Mouse (Mus musculus): Measurements from ENCODE around the gene Alk.

The Alk gene

DNA sequence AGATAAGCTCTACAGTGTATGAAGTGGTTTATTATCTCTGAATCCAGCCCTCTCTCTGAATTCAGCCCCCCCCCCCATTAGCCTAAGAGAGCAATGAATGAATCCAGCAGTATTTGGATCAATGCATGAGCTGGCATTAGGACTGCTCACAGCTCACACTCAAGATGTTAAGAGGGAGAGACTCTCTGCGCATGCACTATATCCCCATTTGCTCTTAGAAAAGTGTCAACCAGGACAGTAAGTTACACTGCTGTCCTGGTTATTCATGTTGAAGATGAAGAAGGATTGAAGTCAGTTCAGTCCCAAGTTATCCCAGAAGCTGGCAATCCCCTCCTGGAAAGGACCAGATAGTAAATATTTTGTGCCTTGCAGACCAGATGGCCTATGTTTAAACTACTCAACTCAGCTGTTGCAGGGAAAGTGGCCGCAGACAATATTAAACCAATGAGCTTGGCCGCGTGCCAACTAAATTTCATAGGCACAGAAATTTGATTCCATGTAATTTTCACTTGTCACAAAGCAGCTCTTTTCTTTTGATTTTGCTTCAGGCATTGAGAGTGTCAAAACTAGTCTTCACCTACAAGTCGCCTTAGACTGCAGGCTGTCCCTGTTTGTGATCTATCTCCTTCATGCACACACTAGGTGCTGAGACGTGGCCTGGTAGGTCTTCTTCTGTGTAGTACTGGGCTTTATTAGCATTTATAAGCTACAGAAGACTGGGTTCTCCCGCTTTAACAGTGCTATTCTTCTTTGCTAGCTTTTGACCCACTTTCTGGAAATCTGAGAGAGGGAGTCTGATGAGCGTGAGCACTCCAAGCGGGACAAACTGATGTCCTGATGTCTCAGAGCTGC, 339.0 kb downstream of the Alk start:
- no peak for DNase-seq (ENCODE audit: low spot score)

DNA sequence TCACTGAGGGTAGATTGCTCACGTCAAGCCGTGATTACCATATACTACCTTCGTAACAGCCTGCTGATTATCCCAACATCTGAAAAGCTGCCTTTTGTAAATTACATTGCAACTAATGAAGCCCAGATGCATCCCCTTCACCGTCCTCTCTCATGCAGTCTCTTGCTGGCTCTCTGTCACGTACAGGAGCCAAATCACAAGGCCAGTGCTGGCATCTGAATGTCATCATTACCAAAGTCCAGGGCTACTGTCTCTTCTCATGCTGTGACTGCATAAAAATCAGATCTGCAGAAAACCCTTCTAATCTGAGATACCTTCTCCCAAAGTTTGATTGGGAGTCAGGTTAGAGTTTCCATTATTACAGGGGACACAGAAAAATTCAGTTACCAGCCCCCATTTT, 351.0 kb downstream of the Alk start:
- no peak for DNase-seq (ENCODE audit: low spot score)

DNA sequence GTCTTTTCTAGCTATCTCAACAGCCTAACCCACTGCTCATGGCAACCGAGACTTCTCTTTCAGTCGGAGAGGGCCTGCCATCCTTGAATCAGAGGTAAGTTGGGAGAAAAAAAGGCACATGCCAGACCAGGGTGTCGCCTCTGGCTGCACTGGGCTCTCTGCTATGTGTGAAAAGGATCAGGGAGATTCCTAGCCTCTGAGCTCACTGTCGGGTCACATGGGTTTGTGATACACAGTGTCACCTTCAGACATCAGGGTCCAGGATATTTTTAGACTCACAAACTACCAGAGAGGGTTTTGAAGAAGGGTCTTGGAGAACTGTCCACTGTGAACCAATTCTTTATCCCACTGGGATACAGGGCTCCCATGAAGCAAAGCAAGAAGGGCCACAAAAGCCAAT, 352.9 kb downstream of the Alk start:
- no peak for DNase-seq (ENCODE audit: low spot score)

DNA sequence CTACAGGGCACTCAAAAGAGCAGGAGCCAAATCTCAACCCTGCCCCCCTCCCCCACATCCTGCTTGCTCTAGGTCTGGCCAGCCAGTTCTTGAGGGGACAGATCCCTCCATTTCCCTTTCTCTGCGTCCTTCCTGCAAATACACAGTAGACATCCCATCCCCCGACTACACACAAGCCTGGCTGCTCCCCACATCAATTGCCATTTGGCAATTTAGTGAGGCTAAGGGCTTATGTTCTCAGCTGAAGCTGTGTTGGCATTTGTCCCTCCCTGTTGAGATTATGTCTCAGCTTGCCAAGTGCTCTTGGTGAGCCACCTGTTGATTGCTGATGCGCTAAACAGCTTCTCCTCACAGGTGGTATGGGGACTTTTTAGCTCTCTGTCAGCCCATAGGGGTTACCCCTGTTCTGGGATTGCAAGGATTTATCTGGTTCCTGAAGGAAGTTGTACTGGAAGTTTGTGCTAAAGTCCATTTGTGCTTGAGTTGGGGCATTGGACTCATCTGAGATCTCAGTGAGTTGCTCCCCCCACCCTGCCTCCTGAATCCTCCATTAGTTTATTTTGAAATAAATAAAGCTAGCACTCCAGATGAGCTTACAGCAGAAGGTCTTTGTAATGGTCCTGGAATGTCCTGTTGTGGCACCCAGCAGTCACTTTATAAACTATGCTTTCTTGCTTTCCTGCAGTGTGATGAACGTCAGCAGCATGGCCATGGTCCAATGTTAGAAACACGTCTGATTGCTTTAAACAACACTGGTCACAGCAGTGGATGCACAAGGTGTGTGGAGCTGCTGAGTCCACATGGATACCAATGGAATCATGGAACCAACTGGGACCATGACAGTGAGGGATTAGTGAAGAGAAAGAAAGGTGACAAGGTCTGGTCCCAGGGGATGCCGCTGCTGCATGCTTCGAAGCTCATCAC, 353.7 kb downstream of the Alk start:
- DNase-seq (ENCODE audit: low spot score) = no peak

DNA sequence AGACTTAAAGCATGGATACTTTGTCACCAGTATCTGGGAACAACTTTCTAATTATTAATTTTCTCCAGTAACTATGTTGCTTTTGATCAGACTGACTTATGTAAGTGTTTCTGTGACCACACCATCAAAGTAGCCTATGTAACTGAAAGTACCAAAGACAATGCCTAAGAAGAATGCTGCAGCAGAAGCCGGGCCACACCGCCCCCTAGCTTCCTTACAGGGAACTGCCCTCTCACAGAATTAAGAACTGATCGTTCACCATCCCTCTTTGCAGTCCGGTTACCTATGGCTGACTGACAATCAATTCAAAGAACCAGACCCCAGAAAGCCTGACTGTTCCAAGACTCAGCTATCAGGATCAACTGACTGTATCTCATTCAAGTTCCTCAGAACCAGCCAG, 362.4 kb downstream of the Alk start:
- DNase-seq (ENCODE audit: low spot score) = peak; percentile 30

DNA sequence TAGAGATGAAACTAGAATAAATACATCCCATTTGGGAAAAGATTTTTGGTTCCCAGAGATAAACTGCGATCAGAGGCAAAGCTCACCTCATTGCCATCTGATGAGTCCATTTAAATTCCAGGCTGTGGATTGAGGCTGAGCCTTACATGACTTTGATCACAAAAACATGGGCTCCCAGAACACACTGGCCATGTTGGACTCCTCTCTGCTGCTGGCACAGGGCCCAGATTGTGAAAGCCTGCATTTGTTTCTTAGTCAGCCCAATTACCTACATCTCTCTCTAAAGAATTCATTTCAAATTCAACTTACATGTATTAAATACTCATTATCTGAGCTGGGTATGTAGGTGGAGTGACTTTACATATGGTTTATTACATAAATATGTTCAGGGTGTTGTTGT, 367.1 kb downstream of the Alk start:
- DNase-seq (ENCODE audit: low spot score) = no peak

DNA sequence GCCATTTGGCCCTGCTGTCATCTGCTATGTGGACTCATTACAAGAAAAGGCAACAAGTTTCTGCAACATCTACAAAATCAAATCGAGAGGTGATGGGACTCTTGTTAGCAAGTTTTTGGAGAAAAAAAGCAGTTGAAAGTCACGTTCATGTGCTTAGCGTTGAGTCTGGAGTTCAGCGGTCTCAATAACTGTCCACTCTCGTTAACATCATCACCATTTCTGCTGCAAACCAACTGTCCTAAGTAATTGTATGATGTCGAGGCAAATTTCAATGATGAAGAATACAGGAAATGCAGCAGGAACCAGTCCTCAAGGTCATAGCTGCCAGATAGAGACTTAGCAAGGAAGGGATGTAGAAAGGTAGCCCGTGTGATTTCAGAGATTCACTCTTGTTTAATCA, 373.5 kb downstream of the Alk start:
- DNase-seq (ENCODE audit: low spot score) = no peak

DNA sequence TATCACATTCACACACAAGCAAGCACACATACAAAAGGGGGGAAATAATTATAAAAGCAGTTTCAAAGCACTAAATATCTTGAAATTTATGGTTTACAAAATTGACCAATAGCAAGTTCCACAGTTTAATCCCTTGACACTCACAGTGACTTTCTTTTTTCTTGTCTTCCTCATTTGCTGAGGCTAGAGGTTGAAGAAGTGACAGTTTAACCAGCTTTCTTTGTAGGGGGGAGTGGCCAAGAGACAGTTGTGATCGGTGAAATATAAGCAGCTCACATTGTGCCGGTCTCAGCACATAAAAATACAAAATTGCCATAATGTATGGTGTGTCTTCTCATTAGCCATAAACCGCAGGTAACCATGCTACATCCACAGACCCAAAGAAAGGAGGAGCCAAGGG, 385.6 kb downstream of the Alk start:
- DNase-seq (ENCODE audit: low spot score) = no peak

DNA sequence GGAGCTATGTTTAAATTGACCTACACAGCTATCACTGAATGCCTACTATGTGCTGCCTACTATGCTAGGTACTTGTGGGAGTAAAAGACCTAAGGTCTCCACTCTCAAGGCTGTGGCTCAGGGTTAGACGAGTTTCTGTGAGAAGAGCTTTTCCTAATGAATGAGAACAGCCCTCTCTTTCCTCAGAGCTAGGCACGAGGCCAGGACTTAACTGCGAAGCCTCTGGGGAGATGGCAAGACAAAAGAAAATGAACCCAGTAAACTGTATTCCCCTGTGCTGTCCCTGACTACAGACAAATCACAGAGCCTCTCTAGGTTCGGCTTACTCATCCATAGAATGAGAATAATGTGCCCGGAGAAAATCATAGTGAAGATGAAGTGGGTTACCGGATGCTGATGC, 406.9 kb downstream of the Alk start:
- DNase-seq (ENCODE audit: low spot score) = no peak

DNA sequence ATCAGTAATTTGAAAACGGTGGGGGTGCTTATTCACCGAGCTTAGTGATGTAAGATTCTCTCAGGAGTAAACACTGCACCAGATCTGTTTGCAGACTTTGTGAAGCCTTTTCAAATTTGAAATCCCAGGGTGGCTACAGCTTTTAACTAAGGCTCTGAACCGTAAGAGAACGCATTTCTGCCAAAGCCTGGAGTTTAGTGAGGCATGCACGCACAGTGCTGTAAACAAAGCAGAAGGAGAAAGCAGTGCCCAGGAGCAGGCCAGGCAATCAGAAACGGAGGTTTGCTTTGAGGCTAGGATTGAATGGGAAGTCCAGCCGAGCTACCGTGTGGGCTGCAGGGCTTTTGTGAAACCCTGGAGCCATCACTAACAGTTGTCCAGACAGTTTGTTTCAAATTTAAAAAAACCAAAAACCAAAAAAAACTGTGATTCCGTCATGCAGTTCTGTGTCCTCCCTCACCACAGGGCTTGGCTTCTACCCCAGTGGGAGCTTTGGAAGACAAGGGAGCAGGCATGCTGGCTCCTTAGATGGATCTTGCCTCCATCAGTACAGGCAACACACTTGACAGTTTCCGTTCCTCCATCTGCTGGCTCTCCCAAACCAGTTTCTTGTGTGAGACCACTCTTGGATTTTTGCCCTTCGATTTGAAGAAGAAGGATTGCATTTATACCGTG, 409.3 kb downstream of the Alk start:
- no peak for DNase-seq (ENCODE audit: low spot score)

DNA sequence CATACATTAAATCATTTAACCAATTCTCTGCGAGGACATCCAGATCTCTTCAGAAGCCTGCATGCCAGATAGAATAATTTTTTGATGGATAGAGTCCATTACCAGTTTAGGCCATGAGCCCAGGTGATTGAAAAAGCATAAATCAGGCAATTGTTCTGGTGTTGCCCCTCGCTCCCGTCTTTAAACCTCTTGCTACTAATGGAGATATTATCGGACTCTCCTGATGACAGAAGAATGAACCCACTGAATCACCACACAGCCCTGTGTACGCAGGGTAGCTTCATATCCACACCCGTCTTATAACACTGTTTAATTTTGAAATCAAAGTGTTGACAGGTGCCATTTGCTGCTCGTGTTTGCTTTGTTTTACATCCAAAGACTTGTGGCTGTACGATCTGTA, 413.9 kb downstream of the Alk start:
- no peak for DNase-seq (ENCODE audit: low spot score)

DNA sequence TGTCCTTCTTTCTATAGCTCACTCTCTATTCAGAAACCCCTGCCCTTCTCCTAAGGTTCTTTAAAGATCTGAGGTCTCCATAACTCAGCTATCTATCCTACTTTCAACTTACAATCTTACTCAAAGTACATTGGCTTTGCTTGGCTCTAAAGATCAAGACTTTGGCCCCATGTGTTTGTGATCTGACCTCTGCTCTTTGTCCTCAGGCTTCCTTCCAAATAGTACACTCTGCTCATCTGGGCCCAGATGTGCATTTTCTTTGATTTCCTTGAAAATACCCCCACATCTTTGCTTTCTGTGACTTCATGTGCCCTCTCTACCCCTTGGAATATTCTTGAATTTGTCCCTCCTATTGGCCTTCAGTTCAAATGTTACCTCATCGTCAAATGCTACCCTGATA, 417.4 kb downstream of the Alk start:
- DNase-seq (ENCODE audit: low spot score) = no peak

DNA sequence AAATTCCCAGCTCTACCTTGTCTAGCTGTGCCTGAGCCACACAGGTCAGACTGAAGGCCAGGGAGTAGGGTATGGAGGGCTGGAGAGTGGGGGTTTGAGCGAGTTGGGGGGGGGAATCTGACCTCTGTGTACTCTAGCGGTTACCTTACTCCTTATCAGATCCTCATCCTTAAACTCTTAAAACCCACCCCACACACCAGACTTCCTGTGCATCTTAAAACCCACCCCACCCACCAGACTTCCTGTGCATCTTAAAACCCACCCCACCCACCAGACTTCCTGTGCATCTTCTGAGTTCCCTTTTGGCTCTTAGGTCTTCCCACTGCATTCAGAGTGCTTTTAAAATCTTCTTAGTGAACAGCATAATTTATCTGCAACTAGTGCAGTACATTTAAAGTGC, 422.0 kb downstream of the Alk start:
- no peak for DNase-seq (ENCODE audit: low spot score)

DNA sequence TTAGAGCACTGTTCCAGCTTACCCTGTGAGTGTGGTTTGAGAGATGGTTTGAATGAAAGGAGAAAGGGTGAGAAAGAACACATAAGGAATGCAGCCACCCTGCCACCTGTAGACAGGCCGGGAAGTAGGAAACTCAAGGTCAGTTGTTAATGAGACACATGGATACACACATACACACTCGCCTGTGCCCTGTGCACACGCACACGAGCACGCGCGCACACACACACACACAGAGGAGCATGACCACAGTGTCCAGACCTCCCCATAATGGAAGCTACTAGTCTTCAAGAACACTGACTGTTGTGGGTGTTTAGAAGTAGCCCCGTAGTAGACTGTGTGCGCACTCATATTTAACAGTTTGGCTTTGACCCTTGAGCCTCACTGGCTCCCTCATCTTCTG, 424.2 kb downstream of the Alk start:
- no peak for DNase-seq (ENCODE audit: low spot score)

DNA sequence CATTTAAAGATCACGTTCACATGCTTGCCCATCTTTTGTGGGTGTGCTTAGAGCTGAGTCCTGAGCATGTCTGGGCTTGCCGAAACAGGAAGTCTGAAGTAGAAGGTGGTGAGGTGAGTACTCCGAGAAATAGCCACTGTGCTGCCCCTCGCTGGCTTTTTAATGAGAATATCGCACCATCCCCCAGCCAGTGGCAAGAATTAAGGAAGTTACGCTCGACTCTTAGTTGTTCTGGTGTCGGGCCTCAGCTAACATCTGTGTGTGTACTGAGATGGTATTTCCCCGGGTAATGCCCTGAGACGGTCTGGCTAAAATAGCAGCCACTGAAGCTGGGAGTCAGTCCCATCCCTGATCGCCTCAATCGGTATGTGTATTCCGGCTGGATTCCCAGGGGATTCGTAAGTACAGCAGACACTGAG, 424.7 kb downstream of the Alk start:
- no peak for DNase-seq (ENCODE audit: low spot score)

DNA sequence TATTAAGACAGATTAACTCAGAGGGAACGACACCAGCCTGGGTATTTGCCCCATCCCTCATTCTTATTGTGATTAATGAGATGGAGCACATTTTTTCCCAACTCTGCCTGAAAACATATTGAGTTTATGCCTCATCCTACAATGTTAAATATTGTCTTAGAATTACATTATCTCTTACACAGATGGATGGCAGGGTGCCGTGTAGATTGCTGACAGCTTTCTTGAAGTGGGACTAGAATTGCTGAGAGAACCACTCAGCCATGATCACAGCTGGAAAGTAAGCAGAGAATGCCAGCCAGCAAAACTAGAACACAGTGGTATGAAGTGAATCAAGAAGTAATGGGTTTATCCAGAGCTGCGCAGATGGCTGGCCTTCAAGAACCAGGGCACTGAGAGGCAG, 430.6 kb downstream of the Alk start:
- DNase-seq (ENCODE audit: low spot score) = no peak

DNA sequence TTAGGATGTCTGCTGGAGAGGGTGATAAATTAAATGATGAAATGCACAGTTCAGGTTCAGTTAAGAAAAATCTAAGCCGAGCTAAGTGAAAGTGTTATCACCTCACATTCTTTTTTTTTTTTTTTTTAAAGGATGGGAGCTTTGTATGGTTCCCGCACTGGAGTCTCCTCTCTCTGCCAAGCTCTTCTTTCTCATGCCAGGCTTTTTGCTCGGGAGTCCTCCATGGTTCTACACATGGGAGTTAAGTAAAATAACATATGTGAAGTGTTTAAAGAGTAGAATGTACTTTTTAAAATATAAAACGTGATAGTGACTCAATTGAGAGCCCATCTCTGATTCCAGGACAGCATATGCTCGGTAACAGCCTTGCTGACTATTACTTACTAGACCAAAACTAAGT, 436.3 kb downstream of the Alk start:
- DNase-seq (ENCODE audit: low spot score) = no peak

DNA sequence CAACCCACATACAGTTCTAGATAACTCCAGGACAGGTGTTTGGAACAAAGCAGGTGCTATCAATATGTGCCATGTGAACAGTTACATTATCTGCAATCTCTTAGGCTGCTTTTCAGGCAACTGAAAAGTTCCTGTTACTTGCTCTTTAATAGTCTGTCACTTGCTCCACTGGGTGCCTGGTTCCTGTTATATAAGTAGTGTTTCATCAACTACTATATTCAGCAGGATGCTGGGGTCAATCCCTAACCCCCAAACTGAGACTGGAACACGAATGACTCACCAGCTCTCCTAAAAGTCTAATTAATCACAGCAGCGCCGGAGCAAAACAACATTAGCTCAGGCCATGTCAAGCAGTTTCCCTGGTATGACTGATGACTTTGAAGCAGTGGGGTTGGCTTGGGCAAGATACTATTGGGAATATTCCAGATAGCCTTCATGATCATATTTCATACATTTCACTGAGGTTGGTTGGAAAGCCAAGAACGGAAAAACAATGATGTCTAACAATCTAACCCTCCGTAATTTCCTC, 445.5 kb downstream of the Alk start:
- no peak for DNase-seq (ENCODE audit: low spot score)

DNA sequence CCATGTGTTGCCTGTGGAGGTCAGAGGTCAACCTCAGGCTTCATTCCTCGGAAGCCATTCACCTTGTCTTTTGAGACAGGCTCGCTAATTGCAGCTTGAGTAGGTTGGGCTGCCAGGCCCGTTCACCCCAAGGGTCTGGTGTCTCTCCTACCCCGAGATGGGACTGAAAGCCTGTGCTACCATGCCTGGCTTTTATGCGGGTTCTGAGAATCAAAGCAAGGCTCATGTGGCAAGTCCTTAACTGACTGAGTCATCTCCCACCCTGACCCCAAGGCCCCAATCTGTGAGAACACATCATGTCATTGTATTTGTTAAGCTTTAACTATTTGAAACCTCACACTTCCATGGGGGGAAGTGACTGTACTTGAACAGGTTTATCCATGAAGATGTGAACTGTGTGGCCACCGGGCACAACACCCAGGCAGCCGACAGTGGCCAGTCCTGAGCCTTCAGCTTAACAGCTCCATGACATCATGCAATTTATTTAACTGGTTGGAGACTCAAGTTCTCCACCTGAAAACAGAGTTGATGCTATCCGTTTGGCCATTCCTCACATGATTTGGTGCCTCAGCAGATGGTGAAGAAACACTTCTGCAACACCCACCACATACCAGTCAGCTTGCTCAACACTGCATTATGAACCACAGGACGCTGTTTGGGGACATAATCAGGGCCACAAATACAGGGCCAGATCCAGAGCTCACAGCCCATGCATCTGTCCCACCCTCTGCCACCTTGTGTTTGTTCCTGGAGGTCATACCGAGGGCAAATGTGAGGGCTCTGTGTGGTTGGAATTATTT, 446.4 kb downstream of the Alk start:
- no peak for DNase-seq (ENCODE audit: low spot score)

DNA sequence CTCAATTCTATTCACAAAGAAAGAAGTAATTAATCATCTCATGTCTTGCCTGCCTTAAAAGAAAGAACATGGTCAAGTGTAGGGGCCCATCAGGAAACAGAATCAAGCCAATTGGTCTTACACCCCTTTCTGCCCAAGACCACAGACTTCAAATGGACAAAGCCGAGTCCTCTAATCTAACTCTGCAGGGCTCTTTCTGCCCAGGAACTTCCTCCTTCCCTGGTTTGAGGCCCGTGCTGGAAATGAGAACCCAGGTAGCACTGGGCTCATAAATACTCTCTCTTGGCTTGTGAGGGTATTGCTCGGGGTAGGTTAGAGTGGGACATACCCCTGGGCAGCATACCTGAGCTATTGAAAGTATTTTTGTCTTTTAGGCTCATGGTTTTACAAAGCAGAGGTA, 451.4 kb downstream of the Alk start:
- no peak for DNase-seq (ENCODE audit: low spot score)

DNA sequence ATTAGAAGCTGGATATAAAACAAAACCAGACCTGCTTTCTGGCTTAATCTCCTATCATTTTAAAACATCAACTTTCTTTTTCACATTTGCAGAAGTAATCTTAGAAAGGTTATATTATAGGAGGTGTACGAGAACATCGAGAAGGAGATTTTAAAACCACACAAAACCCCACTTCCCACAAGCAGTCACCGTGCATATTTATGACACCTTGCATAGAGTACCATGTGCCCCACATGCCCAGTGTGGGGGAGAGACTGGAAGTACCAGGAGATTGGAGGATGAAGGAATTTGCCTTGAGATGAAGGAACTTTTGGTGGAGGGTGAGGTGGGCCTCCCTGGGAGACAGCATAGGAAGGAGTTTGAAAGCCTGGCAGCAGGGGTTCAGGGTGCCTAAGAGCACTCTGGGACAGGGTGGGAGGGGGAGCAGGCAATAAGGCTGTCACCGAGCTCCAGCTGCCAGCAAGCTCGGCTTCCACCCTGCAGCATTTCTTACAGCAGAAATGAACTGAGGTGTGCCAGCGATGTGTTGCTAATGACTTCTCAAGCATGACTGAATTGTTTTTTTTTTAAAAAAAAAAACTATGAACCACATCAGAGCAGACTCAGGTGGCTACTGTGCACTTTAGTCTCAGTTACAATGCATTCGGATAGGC, 459.4 kb downstream of the Alk start:
- no peak for DNase-seq (ENCODE audit: low spot score)
